Mouse (Mus musculus): ENCODE measurements around the gene Gan. TPM values are rescaled to one million over a fixed set of nuclear protein-coding genes. Genes with fewer than 3 reads are reported as not detected.

The Gan gene
- total RNA-seq, 2 experiments from 2014 or later, result 3.9 to 4.5 TPM

GRCm38 (mm10) chr8:117244601-117245000 is 86.7 kb downstream of the Gan start:
- DNase-seq, result no peak
- intact Hi-C loops (cut with DNase I), result no loop called here

GRCm38 (mm10) chr8:117248341-117248740 is 90.4 kb downstream of the Gan start:
- intact Hi-C loops (cut with DNase I), result no loop called here

DNA sequence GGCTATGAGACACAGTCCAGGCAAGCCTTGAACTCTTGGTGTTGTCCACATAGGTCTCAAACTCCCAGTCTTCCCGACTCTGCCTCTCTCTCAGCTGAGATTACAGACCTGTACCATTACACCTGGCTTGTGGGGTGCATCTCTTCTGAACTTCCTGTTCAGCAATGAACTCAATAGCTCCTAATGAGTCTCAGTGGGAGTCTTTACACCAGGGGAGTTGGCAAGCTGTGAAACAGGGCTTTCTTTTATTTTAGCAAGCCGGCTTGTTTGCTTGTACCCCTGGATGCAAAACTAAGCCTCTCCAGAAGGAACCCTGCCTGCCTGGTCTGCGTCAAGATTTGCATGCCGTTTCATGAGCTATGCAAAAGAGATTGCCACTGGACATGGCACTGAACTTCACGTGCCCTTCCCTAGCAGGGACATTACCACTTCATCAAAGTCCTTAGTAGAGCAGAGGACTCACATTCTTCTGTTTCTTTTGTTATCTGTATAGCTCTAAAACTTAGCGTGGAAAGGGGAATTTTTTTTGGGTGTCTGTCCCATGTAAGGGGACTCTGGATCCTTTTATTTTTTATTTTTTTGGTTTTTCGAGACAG is 93.2 kb downstream of the Gan start:
- no peak for DNase-seq
- intact Hi-C loops (cut with DNase I), result loop anchor here (10.0 kb wide), 1 partner anchor 114 kb away; no protein-coding TSS in a partner anchor

More at GRCm38 (mm10) chr8:117248341-117248740, 90.4 kb downstream of the Gan start:
- DNase-seq, result no peak

DNA sequence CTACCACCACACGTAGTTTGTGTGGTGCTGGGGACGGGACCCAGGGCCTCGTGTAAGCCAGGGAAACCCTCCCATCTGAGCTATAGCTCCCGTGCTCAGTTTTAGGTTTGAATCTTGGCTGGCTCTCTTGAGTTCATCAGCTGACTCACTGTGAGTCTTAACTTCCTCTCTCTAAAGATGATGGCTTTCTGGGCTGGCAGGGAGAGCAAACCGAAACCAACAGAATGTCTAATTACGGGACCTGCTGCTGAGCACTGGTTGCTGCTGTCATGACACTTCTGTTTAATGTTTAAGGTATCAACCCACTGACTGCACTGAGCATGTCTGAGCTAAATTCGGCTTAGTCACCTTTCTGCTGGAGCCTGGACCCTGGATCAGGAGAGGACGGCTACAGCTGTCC is 94.7 kb downstream of the Gan start:
- DNase-seq, result no peak
- intact Hi-C loops (cut with DNase I), result loop anchor here (10.0 kb wide), 1 partner anchor 112 kb away; no protein-coding TSS in a partner anchor

- intact Hi-C loops (cut with DNase I), result loop anchor here (10.0 kb wide), 1 partner anchor 111 kb away; no protein-coding TSS in a partner anchor
Observed at GRCm38 (mm10) chr8:117253390-117254269, 95.7 kb downstream of the Gan start.

GRCm38 (mm10) chr8:117254496-117254895 is 96.6 kb downstream of the Gan start:
- intact Hi-C loops (cut with DNase I), result loop anchor here (10.0 kb wide), 1 partner anchor 110 kb away; no protein-coding TSS in a partner anchor
- no peak for DNase-seq

More at GRCm38 (mm10) chr8:117253390-117254269, 95.7 kb downstream of the Gan start:
- DNase-seq, result no peak

- intact Hi-C loops (cut with DNase I), result loop anchor here (5.0 to 10.0 kb wide), 2 partner anchors 51 to 108 kb away; no protein-coding TSS in a partner anchor
- peak; percentile 89 to 92 for DNase-seq
Observed at GRCm38 (mm10) chr8:117256292-117256938, 98.5 kb downstream of the Gan start.

DNA sequence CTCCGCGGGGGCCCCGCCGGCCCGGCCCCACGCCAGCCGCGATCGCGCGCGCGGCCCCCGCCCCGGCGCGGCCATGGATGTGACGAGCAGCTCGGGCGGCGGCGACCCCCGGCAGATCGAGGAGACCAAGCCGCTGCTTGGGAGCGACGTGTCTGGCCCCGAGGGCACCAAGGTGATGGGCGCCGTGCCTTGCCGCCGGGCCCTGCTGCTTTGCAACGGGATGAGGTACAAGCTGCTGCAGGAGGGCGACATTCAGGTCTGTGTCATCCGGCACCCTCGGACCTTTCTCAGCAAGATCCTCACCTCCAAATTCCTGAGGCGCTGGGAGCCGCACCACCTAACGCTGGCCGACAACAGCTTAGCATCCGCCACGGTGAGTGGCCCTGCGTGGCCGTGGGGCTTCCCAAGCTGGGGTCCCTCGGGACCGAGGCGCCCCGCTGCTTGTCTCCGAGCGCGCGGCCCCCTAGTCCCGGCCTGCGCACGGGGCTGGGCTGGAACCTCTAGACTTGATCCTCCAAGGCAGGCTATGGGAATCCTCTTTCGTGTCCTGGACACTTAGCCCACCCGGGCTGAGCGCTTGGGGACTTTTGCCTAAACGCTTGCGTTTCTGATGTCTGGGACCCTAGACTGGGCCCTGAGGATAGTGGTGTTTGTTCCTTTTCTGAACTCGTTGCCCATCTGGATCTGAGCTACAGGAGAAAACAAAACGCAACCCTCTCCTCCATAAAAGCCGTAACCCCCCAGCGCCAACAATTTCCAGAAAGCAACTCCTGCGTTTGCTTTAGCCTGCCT is 99.3 kb downstream of the Gan start, which contains the start of gene Cmip:
Cmip (plus strand) TSS at position 36 of the 792 bp plus-strand sequence.
- DNase-seq, result peak; percentile 23 to 52
- intact Hi-C loops (cut with DNase I), result loop anchor here (5.0 to 10.0 kb wide), 2 partner anchors 50 to 108 kb away; no protein-coding TSS in a partner anchor

- DNase-seq, result peak in 1 of 2 experiments; percentile 30
- intact Hi-C loops (cut with DNase I), result loop anchor here (5.0 to 10.0 kb wide), 2 partner anchors 49 to 107 kb away; no protein-coding TSS in a partner anchor
Observed at GRCm38 (mm10) chr8:117257821-117258575, 100.1 kb downstream of the Gan start.

- intact Hi-C loops (cut with DNase I), result loop anchor here (5.0 to 10.0 kb wide), 2 partner anchors 49 to 106 kb away; no protein-coding TSS in a partner anchor
- DNase-seq, result no peak
Observed at GRCm38 (mm10) chr8:117258576-117259040, 100.7 kb downstream of the Gan start.

- DNase-seq, result no peak
- intact Hi-C loops (cut with DNase I), result loop anchor here (5.0 to 10.0 kb wide), 2 partner anchors 48 to 105 kb away; no protein-coding TSS in a partner anchor
Observed at GRCm38 (mm10) chr8:117259431-117260001, 101.6 kb downstream of the Gan start.

DNA sequence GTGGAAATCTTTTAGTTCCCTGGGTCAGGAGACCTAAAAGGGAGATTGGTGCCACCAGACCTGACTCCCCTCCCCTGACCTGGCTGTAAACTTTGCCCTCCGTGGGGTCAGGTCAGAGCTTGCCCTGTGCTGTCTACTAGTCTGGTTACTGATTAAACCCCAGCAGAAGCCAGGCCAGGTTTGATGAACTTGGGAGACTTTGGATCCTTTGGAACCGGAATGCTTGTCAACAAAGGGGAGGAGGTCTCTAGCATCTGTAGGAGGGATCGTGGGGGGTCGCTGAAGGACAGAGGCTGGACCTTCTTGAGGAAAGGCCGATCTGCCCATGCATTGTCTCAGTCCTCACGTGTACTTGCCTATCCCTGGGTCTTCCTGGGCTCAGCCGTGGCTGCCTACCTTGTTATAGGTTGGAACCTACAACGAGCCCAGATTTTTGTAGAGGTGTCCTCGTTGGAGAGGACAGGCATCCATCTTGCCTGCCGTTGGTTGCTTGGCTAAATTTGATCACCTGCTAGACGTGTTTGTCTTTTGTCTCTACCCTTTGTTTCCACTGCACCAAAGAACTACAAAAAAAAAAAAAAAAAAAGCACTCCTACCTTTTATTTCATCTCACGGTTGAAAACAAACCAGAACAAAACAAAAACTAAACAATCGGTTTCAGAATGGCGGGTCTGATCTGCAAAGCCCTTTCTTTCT is 102.4 kb downstream of the Gan start:
- intact Hi-C loops (cut with DNase I), result no loop called here
- DNase-seq, result no peak

- intact Hi-C loops (cut with DNase I), result no loop called here
- no peak for DNase-seq
Observed at GRCm38 (mm10) chr8:117260930-117261475, 103.1 kb downstream of the Gan start.

- intact Hi-C loops (cut with DNase I), result no loop called here
- no peak for DNase-seq
Observed at GRCm38 (mm10) chr8:117261702-117262101, 103.8 kb downstream of the Gan start.

DNA sequence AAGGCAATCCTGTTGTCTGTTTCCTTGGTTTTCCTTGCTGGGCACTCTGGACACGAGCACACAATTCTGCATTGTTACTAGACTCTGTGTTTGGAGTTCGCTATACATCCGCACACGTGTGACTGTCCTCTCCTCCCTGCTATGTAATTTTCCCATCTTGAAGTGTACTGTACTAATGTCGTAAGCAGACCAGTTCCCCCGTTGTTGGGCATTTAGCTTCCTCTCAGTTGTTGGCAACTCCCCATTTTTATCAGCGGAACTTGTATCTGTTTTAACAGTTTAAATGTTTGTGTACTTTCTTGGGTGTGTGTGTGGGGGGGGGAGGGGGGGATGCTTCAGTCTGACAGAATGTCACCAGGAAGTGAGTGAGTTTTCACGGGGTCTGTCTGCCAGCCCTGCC is 104.8 kb downstream of the Gan start:
- intact Hi-C loops (cut with DNase I), result no loop called here
- DNase-seq, result no peak

GRCm38 (mm10) chr8:117263442-117263841 is 105.5 kb downstream of the Gan start:
- no peak for DNase-seq
- intact Hi-C loops (cut with DNase I), result no loop called here

GRCm38 (mm10) chr8:117265079-117265478 is 107.1 kb downstream of the Gan start:
- intact Hi-C loops (cut with DNase I), result no loop called here
- DNase-seq, result no peak
